Mouse (Mus musculus) cerebellum, adult 2 months (tissue): ENCODE data around the gene Izumo4.

ENCODE experiments used
- CTCF ChIP-seq: fragments of 200-500 bp; IDR thresholded peaks from 2 replicates; pipeline ENCODE4 v1.5.1; 2011; ENCODE audit warnings: low read depth, mild to moderate bottlenecking, control low read depth, low read length, moderate library complexity, borderline replicate concordance; ENCODE audit not compliant: insufficient read depth
- POLR2A ChIP-seq: fragments of 200-500 bp; IDR thresholded peaks from 2 replicates; pipeline ENCODE4 v1.6.1; 2011; ENCODE audit warnings: low read length, control low read depth, borderline replicate concordance; ENCODE audit not compliant: insufficient read depth

- TF ChIP-seq CTCF (no peak), POLR2A (no peak)
These were observed 25.6 kb downstream of the Izumo4 start for GRCm38 (mm10) chr10:80727369-80728127.
